In genomic region chr16:17356031-17356430, GRCm38 (mm10) we compare ENCODE assay signal across 18 mouse cellular contexts. TPM values are rescaled to one million over a fixed set of nuclear protein-coding genes. Genes with fewer than 3 reads are reported as not detected.
"Had no signal": no experiment of that assay in that cellular context is flagged by ENCODE, and none has a peak within 500 bp of the region (broad histone marks: within the 10 kb centered on the region; RNA-seq: fewer than 3 reads in every experiment).

No protein-coding gene starts in this region.

- H3K4me1 ChIP-seq: neural tube, embryonic 13.5 days; neural tube, embryonic 15.5 days; stomach, embryonic 15.5 days had no signal

- H3K9me3 ChIP-seq: neural tube, embryonic 13.5 days; neural tube, embryonic 15.5 days; stomach, embryonic 15.5 days had no signal

- H3K4me2 ChIP-seq: neural tube, embryonic 13.5 days; neural tube, embryonic 15.5 days; stomach, embryonic 15.5 days had no signal

- H3K27me3 ChIP-seq: neural tube, embryonic 13.5 days; neural tube, embryonic 15.5 days; stomach, embryonic 15.5 days had no signal

- H3K27ac ChIP-seq: neural tube, embryonic 13.5 days; neural tube, embryonic 15.5 days; stomach, embryonic 15.5 days; stomach, postnatal 0 days had no signal

- H3K9ac ChIP-seq: neural tube, embryonic 13.5 days; neural tube, embryonic 15.5 days; stomach, embryonic 15.5 days had no signal

- DNase-seq: retina, postnatal 1 day; right cerebral cortex, adult 18-20 months; right cerebral cortex, postnatal 14 days; right cerebral cortex, postnatal 25 days; right cerebral cortex, postnatal 4 days; spleen, adult 18-20 months; thymus, adult 18-20 months; thymus, adult 2 months; thymus, postnatal 14 days; thymus, postnatal 25 days; thymus, postnatal 36 days; thymus, postnatal 4 days had no signal

- H3K4me3 ChIP-seq: neural tube, embryonic 13.5 days; neural tube, embryonic 15.5 days; stomach, embryonic 15.5 days had no signal

RNA-seq across cellular contexts. Expression of gene Serpind1, which starts 24.9 kb away (rescaled TPM):
- polyA plus RNA-seq: small intestine, adult 2 months; testis, adult 2 months had no signal
